Mouse (Mus musculus) midbrain, embryonic 12.5 days (tissue): ENCODE measurements around the gene Dnaaf1. TPM values are rescaled to one million over a fixed set of nuclear protein-coding genes. Genes with fewer than 3 reads are reported as not detected.

Experiments used
- ATAC-seq: fragments of 200-750 bp; cut with Nextera tagmentation; 2 replicates; pipeline ENCODE4 v1.8.0; 2017; ENCODE audit warnings: low read depth, moderate TSS enrichment, moderate library complexity; ENCODE audit not compliant: low FRiP score
- H3K27ac ChIP-seq: fragments of 300-500 bp; sonication (generic); replicated peaks from 2 replicates; pipeline ENCODE4 v1.5.1; 2016; ENCODE audit warnings: mild to moderate bottlenecking
- H3K27me3 ChIP-seq: fragments of 300-500 bp; sonication (generic); 2 replicates; pipeline ENCODE4 v1.6.1; 2016; ENCODE audit warnings: mild to moderate bottlenecking
- H3K36me3 ChIP-seq: fragments of 300-500 bp; sonication (generic); 2 replicates; pipeline ENCODE4 v1.6.1; 2016
- H3K4me1 ChIP-seq: fragments of 300-500 bp; sonication (generic); 2 replicates; pipeline ENCODE4 v1.6.1; 2016
- H3K4me2 ChIP-seq: fragments of 300-500 bp; sonication (generic); replicated peaks from 2 replicates; pipeline ENCODE4 v1.6.1; 2016; ENCODE audit warnings: mild to moderate bottlenecking, moderate library complexity
- H3K4me3 ChIP-seq: fragments of 300-500 bp; sonication (generic); 2 replicates; pipeline ENCODE4 v1.5.1; 2016; ENCODE audit warnings: mild to moderate bottlenecking
- H3K9ac ChIP-seq: fragments of 300-500 bp; sonication (generic); replicated peaks from 2 replicates; pipeline ENCODE4 v1.6.1; 2016; ENCODE audit warnings: mild to moderate bottlenecking, moderate library complexity
- H3K9me3 ChIP-seq: fragments of 300-500 bp; sonication (generic); 2 replicates; pipeline ENCODE4 v1.6.1; 2016; ENCODE audit warnings: mild to moderate bottlenecking
- WGBS: fragments of 180-500 bp; shearing (Covaris S2); methylation state at CpG from one replicate; pipeline ENCODE4 v1.1.7; 2016; 5-methylcytosine and 5-hydroxymethylcytosine counted together
- polyA plus RNA-seq: library from polyadenylated mRNA; unstranded; fragments of >200 nt; fragmentation: Nextera tagmentation; extraction: Ambion mirVana; gene quantifications from 2 replicates; pipeline ENCODE4 v1.2.1, GENCODE M21; 2016

Gene Dnaaf1
- polyA plus RNA-seq, 1 experiment from 2014 or later, result 0.14 TPM

DNA sequence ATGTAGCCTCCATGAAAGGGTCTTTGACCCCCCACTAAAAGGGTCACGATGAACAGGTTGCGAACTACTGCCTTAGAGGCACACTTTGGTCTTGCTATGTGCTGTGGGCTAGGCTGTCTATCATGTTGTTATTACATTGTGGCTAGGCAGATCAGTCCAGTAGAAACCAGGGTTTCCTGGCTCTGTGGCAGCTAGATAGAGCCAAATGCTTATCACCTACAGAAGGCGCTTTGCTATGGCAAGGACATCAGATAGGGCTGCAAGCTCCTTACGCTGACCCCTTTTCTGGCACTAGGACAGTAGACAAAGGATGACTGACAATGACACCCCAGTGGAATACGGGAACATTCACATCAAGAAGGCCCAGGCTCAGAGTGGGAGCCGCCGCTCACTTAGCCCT is 52.2 kb downstream of the Dnaaf1 start:
- no peak for ATAC-seq
- Histone ChIP-seq H3K4me3 (no peak overlapping the region), H3K9me3 (no peaks in the 10 kb centered on the region), H3K4me1 (peaks cover 19% of the 10 kb centered on the region; the same call in 1 of the 2 replicates), H3K27ac (no peak overlapping the region), H3K36me3 (no peaks in the 10 kb centered on the region), H3K4me2 (no peak overlapping the region), H3K9ac (no peak overlapping the region), H3K27me3 (no peaks in the 10 kb centered on the region)
- WGBS, result 86% methylated on average over 7 of the region's 7 CpGs

DNA sequence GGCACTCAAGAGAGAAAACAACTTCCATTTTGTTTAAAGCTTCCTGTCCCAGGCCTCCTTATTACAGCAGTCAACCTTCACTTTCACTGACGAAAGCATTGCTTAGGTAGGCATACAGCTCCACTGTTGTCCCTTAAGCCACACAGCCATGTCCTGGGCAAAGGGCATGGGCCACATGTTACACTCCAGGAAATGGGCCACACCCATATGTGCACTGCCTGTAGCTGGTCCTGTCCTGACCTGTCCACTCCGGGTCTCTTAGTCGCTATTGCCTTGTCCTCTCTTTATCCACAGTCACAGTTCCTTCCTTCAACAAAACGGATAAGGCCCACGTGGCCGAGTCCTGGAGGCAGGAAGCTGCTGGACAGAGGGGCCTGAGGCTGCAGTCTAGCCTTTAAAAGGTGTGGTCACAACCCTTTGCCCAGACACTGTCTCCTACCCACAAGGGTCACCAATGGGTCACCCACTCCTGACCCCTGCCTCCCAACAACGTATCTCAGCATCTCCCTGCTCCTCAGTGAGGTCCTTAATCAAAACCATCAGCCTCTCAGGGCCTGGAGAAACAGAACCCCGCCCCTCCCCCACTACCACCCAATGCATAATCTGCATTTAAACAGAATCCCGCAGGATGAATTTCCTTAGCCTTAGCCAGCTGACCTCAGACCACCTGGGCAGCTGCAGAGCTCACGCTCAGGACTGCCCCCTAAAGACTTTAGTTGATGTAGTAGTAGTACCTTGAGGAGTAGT is 52.8 kb downstream of the Dnaaf1 start:
- H3K4me1 ChIP-seq, result peaks cover 16% of the 10 kb centered on the region; the same call in 1 of the 2 replicates
- ATAC-seq, result no peak
- H3K4me2 ChIP-seq, result no peak overlapping the region
- H3K27me3 ChIP-seq, result peaks cover 6% of the 10 kb centered on the region
- no peaks in the 10 kb centered on the region for H3K9me3 ChIP-seq
- H3K9ac ChIP-seq, result no peak overlapping the region
- H3K4me3 ChIP-seq, result no peak overlapping the region
- no peak overlapping the region for H3K27ac ChIP-seq
- no peaks in the 10 kb centered on the region for H3K36me3 ChIP-seq
- WGBS, result 44% methylated on average over 10 of the region's 10 CpGs

DNA sequence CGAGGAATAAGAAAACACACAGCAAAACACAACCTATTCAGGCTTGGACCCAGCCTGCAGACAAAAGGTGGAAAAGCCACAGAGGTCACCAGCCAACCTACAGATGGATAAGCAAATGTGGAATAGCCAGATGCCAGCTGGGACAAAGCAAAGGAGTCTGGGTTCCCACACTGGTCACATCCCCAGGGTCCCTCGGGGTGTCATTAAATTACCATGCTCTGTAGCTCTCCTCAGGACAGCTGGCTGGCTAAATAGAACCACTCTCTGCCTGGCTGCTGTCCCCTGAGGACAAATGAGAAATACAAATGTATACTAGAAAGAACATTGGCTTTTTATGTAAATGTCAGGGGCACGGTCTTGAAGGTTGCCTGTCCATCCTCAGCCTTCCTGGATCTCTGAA is 55.8 kb downstream of the Dnaaf1 start:
- Histone ChIP-seq H3K27ac (peak overlapping the region; percentile 58), H3K9me3 (no peaks in the 10 kb centered on the region), H3K4me3 (no peak overlapping the region), H3K4me2 (no peak overlapping the region), H3K27me3 (peaks cover 32% of the 10 kb centered on the region), H3K36me3 (no peaks in the 10 kb centered on the region), H3K4me1 (peaks cover 34% of the 10 kb centered on the region), H3K9ac (no peak overlapping the region)
- 49% methylated on average over 3 of the region's 3 CpGs for WGBS
- peak; percentile 48; the same call in 1 of the 2 replicates for ATAC-seq

DNA sequence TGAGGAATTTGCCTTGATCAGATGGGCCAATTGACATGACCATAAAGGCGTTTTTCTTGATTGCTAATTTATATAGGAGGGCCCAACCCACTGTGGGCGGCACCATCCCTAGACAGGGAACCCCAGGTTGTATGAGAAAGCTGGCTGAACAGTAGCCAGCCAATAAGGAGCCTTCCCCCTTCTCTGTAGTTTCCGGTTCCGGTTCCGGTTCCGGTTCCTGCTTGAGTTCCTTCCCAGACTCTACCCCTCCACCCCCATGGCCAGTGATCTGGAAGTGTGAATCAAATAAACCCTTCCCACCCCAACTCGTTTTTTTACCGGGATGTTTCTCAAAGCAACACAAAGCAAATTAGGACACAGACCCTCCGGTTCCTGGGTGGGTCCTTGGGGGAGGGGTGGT is 57.2 kb downstream of the Dnaaf1 start:
- Histone ChIP-seq H3K9ac (no peak overlapping the region), H3K4me3 (no peak overlapping the region), H3K36me3 (no peaks in the 10 kb centered on the region), H3K9me3 (no peaks in the 10 kb centered on the region), H3K4me2 (no peak overlapping the region), H3K27ac (no peak overlapping the region), H3K4me1 (peaks cover 40% of the 10 kb centered on the region), H3K27me3 (peaks cover 37% of the 10 kb centered on the region)
- 86% methylated on average over 9 of the region's 9 CpGs for WGBS
- no peak for ATAC-seq

DNA sequence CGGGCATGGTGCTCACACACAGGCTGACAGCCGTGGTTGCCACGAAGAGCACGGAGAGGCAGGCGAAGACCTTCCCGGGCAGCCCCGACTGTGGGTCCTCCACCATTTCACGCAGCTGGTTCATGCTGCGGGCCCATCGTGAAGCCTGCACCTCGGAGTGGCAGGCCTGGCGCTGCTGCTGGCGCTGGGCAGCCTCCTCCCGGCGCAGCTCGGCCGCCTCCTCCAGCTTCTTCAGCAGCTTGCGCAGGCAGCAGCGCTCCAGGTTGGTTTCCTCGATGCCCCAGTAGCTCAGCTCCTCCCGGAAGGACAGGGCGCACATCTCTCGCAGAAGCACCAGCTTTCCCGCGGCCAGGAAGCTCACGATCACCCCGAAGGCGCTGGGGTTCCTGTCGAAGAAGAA is 57.9 kb downstream of the Dnaaf1 start:
- no peak overlapping the region for H3K27ac ChIP-seq
- ATAC-seq, result no peak
- peaks cover 38% of the 10 kb centered on the region for H3K27me3 ChIP-seq
- peaks cover 37% of the 10 kb centered on the region for H3K4me1 ChIP-seq
- no peaks in the 10 kb centered on the region for H3K9me3 ChIP-seq
- H3K4me3 ChIP-seq, result no peak overlapping the region
- no peak overlapping the region; the same call in 1 of the 2 replicates for H3K4me2 ChIP-seq
- no peak overlapping the region for H3K9ac ChIP-seq
- H3K36me3 ChIP-seq, result no peaks in the 10 kb centered on the region
- 52% methylated on average over 29 of the region's 29 CpGs for WGBS

DNA sequence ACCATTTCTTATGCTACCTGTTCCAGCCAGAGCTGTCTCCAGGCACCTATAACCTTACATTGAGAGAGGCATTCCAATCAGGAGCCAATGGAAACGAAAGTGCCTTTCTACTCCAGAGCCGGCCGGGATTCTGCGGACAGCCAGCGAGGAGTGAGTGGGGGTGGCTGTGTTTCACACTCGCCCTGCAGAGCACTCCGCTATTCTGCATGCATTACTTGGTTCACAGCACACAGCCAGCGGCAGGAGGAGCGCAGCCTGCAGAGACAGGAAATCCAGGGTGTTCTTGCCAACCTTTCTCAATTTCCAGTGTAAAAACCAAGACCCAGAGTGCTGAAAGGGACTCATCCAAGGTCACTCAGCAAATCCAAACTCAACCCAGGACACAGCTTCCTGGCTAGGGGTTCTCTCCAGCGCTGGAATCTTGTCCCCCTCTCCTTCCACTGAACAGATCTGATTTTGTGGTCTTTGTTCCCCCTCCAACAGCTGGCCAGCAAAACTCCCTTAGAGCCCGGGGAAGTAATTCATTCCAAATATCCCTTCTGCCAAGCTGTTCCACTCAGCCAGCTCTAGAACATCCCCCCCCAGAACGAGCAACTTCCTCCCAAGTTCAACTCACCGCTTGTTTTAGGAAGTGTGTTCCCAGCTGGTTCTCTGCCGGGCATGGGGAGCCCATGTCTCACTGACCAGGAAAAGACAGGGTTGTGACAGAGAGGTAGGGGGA is 59.7 kb downstream of the Dnaaf1 start:
- Histone ChIP-seq H3K4me3 (no peak overlapping the region), H3K9ac (no peak overlapping the region), H3K27ac (no peak overlapping the region), H3K4me1 (peaks cover 35% of the 10 kb centered on the region), H3K27me3 (peaks cover 38% of the 10 kb centered on the region), H3K36me3 (no peaks in the 10 kb centered on the region), H3K4me2 (no peak overlapping the region), H3K9me3 (no peaks in the 10 kb centered on the region)
- WGBS, result 14% methylated on average over 14 of the region's 14 CpGs
- no peak for ATAC-seq

DNA sequence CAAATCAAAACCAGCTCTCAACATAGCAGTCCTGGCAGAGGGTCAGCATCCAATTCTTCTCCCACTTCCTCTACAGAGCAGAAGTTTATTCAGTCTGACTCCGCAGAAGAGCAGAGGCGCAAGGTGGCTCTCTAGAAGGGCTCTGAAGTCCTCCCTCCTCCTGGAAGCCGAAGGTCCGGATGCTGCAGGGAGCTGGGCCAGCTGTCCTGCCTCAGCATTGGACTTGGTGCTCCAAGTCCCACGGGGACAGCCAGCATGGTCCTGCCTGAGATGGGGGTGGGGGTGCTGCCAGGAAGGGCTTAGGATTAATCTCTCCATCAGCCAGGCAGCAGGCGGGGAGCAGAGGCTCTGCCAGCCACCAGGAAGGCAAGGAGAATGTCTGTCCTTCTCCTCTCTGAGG is 60.3 kb downstream of the Dnaaf1 start, which contains the start of gene Kcng4:
Kcng4 (minus strand) TSS at position 303 of the 400 bp plus-strand sequence.
- no peak within 1 kb of the TSS for H3K4me2 ChIP-seq
- no peak within 1 kb of the TSS for H3K4me3 ChIP-seq
- H3K36me3 ChIP-seq, result no peaks in the 10 kb centered on the region
- no peak within 1 kb of the TSS for H3K27ac ChIP-seq
- no peak for ATAC-seq
- no peak within 1 kb of the TSS for H3K9ac ChIP-seq
- peaks cover 35% of the 10 kb centered on the region for H3K4me1 ChIP-seq
- H3K9me3 ChIP-seq, result no peaks in the 10 kb centered on the region
- WGBS, result 29% methylated on average over 6 of the region's 6 CpGs
- H3K27me3 ChIP-seq, result peaks cover 38% of the 10 kb centered on the region

DNA sequence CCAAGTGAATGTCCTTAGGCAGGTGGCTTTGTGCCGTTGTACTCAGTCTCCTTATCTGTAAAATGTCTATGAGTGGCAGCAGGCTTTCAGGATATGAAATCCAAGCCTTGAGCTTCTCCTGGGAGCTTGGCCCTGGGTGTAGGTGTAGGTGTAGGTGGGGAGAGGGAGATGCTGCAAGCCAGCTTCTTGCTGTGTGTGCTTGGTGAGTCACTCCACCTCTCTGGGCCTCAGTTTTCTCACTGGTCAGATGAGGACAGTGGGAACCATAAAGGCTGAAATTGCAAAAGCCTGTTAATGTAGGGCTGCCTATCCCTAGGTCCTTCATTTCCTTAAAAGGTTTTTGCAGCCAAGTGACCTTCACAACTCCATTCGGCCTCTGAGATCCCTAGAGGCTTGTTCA is 60.9 kb downstream of the Dnaaf1 start:
- H3K4me2 ChIP-seq, result no peak overlapping the region
- no peak for ATAC-seq
- no peak overlapping the region for H3K27ac ChIP-seq
- H3K4me1 ChIP-seq, result peaks cover 29% of the 10 kb centered on the region
- no peak overlapping the region for H3K4me3 ChIP-seq
- 62% methylated on average over 2 of the region's 2 CpGs for WGBS
- peaks cover 38% of the 10 kb centered on the region for H3K27me3 ChIP-seq
- H3K36me3 ChIP-seq, result no peaks in the 10 kb centered on the region
- H3K9ac ChIP-seq, result no peak overlapping the region
- H3K9me3 ChIP-seq, result no peaks in the 10 kb centered on the region

DNA sequence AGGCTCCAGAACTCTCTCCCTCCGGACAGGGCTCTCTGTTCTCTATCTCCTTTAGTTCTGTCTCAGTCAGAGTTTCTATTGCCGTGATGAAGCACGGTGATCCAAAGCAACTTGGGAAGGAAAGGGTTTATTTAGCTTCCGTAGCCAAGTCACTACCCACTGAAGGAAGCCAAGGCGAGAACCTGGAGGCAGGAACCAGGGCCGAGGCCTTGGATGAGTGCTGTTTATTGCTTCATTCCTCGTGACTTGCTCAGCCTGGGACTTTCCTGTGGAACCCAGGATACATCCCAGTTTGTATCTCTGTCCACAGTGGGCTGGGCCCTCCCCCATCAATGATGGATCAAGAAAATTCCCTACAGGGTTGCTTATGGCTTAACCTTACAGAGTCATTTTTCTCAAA is 61.7 kb downstream of the Dnaaf1 start:
- ATAC-seq, result no peak
- H3K27ac ChIP-seq, result no peak overlapping the region
- H3K4me3 ChIP-seq, result no peak overlapping the region
- no peaks in the 10 kb centered on the region for H3K9me3 ChIP-seq
- H3K4me1 ChIP-seq, result peaks cover 24% of the 10 kb centered on the region
- H3K36me3 ChIP-seq, result no peaks in the 10 kb centered on the region
- 72% methylated on average over 7 of the region's 7 CpGs for WGBS
- H3K27me3 ChIP-seq, result peaks cover 38% of the 10 kb centered on the region
- H3K9ac ChIP-seq, result no peak overlapping the region
- no peak overlapping the region for H3K4me2 ChIP-seq

DNA sequence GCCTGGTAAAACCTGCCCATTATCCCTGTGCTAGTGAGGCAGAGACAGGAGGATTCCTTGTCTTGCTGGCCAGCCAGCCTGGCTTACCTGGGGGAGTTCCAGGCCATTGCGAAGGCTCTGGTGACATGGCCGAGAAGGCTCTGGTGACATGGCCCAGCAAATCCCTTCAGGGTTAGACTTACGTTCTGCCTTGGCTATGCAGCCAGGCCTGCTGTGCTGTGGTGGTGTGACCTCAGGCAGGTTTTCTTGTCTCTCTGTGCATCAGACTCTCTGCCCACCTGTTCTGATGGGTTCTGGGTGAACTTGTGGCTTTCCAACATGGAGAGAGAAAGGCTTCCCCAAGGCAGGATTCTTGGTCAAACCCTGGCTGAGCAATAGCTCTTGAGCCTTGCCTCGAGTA is 62.3 kb downstream of the Dnaaf1 start:
- Histone ChIP-seq H3K9me3 (no peaks in the 10 kb centered on the region), H3K4me1 (peaks cover 24% of the 10 kb centered on the region), H3K36me3 (no peaks in the 10 kb centered on the region), H3K4me2 (no peak overlapping the region), H3K4me3 (no peak overlapping the region), H3K27me3 (peaks cover 37% of the 10 kb centered on the region), H3K9ac (no peak overlapping the region), H3K27ac (no peak overlapping the region)
- 85% methylated on average over 4 of the region's 4 CpGs for whole genome bisulfite sequencing
- no peak for ATAC-seq

DNA sequence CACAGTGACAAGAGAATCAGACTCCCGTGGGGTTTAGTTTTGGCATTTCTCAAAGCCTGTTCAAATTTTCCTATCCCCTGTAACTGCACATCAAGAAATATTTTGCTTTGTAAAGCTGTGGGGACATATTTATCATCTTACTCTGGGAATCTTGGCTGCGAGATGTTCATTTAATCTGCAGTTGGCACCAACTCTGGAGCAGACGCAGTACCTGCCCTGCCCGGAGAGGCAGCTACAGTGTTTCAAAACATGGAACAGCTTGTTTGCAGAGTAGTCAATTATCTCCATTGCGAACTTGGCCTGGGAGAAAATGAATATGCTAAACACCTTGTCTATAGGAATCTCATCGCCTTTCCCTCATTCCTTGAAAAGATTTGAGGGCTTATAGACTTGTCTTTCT is 63.2 kb downstream of the Dnaaf1 start:
- H3K27ac ChIP-seq, result no peak overlapping the region
- peaks cover 28% of the 10 kb centered on the region for H3K27me3 ChIP-seq
- H3K9me3 ChIP-seq, result no peaks in the 10 kb centered on the region
- H3K4me2 ChIP-seq, result no peak overlapping the region
- peaks cover 24% of the 10 kb centered on the region for H3K4me1 ChIP-seq
- no peak for ATAC-seq
- H3K36me3 ChIP-seq, result no peaks in the 10 kb centered on the region
- H3K4me3 ChIP-seq, result no peak overlapping the region
- WGBS, result 87% methylated on average over 6 of the region's 6 CpGs
- no peak overlapping the region for H3K9ac ChIP-seq

DNA sequence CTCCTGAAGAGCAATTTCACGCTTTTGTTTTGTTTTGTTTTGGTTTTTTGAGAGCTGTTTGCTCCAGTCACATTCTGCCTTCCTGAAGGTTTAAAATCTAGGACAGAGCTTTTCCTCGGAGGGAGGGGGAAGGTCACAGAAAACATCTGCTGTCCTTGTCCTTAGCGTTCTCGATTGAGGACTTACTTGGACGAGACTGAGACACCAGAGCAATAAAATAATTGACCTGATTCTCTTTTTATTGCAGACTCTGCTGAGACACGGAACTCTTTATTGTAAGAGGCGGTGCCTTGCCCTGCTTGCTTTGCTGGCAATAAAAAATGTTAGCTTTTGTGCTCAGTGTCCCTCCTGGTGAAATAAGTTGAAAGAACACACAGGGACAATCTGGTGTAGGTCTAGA is 64.8 kb downstream of the Dnaaf1 start:
- no peak overlapping the region for H3K4me3 ChIP-seq
- 77% methylated on average over 7 of the region's 7 CpGs for WGBS
- no peak overlapping the region for H3K27ac ChIP-seq
- H3K9me3 ChIP-seq, result no peaks in the 10 kb centered on the region
- H3K9ac ChIP-seq, result no peak overlapping the region
- ATAC-seq, result no peak
- H3K4me1 ChIP-seq, result peaks cover 16% of the 10 kb centered on the region
- H3K36me3 ChIP-seq, result no peaks in the 10 kb centered on the region
- no peak overlapping the region for H3K4me2 ChIP-seq
- H3K27me3 ChIP-seq, result peaks cover 12% of the 10 kb centered on the region; the same call in 1 of the 2 replicates
